Mouse (Mus musculus): ENCODE measurements around the gene Olfr455.

- no peak for TF ChIP-seq ZC3H11A (IDR thresholded peaks at IDR 0.05; ENCODE audit: low read depth, low read length)
- no peak for TF ChIP-seq USF1 (IDR thresholded peaks at IDR 0.05; ENCODE audit: low read depth, low read length)
- TF ChIP-seq SMC3 (IDR thresholded peaks at IDR 0.05; ENCODE audit: low read depth, low read length), result no peak
- TF ChIP-seq ZKSCAN1 (IDR thresholded peaks at IDR 0.05; ENCODE audit: low read depth, low read length), result no peak
- no peak for TF ChIP-seq POLR2A (IDR thresholded peaks at IDR 0.05; ENCODE audit: control insufficient read depth in 1 of 2, insufficient read depth in 1 of 2, low read depth in 1 of 2, low read length in 2 of 2, poor library complexity in 1 of 2)
- no peak for TF ChIP-seq ELF1 (IDR thresholded peaks at IDR 0.05; ENCODE audit: low read depth, low read length)
- TF ChIP-seq CTCF (IDR thresholded peaks at IDR 0.05 in 2 of 3, conservative IDR thresholded peaks at IDR 0.05 in 1 of 3; ENCODE audit: control insufficient read depth in 1 of 3, insufficient read depth in 1 of 3, low read depth in 2 of 3, low read length in 3 of 3, poor library complexity in 1 of 3, severe bottlenecking in 1 of 3), result no peak
- no peak for TF ChIP-seq MAZ (IDR thresholded peaks at IDR 0.05; ENCODE audit: low read depth, low read length)
Observed at GRCm38 (mm10) chr6:42577433-42577832, 30.0 kb upstream of the Olfr455 start.

Measured in MEL (cell line).